Mouse (Mus musculus) c-Kit-positive CD71-positive TER-119-negative erythroid progenitor cells, embryonic 14.5 days (primary cell): ENCODE data around the gene Olfr689.
"Not testable (repeated sequence)": the region's sequence is repeated elsewhere in the genome, so short reads cannot be mapped to it uniquely, and the experiment has no call there.

Experiments
- DNase-seq: peaks from one replicate; pipeline ENCODE4 v3.0.0-alpha.2; 2013; ENCODE audit warnings: low read depth

Olfr689 gene

GRCm38 (mm10) chr7:105310865-105311264 lies at the start of gene Olfr689:
Gene Olfr689, plus strand, starts transcription at chr7:105311165.
- DNase-seq = no peak

GRCm38 (mm10) chr7:105272426-105272825 lies 38.5 kb upstream of the Olfr689 start:
- DNase-seq = no peak

- no peak for DNase-seq
Measured at GRCm38 (mm10) chr7:105287795-105288194, 23.2 kb upstream of the Olfr689 start, which contains the start of gene Olfr688. Gene Olfr688, plus strand, starts transcription at chr7:105288095.

GRCm38 (mm10) chr7:105290051-105290450 lies 20.9 kb upstream of the Olfr689 start:
- no peak for DNase-seq

- no peak for DNase-seq
Measured at GRCm38 (mm10) chr7:105325302-105325701, 14.3 kb downstream of the Olfr689 start.

- no peak for DNase-seq
Measured at GRCm38 (mm10) chr7:105334004-105334403, 23.0 kb downstream of the Olfr689 start, which contains the start of gene Olfr690. Gene Olfr690, minus strand, starts transcription at chr7:105334104.

- DNase-seq = no peak
Measured at GRCm38 (mm10) chr7:105342170-105342569, 31.2 kb downstream of the Olfr689 start, which contains the start of gene Olfr691. Gene Olfr691, minus strand, starts transcription at chr7:105342270.

- DNase-seq = no peak
Measured at GRCm38 (mm10) chr7:105342752-105343151, 31.8 kb downstream of the Olfr689 start.

- not testable (repeated sequence) for DNase-seq
Measured at GRCm38 (mm10) chr7:105356064-105356463, 45.1 kb downstream of the Olfr689 start.

GRCm38 (mm10) chr7:105356487-105356886 lies 45.5 kb downstream of the Olfr689 start:
- not testable (repeated sequence) for DNase-seq

GRCm38 (mm10) chr7:105361713-105362112 lies 50.7 kb downstream of the Olfr689 start:
- no peak for DNase-seq

GRCm38 (mm10) chr7:105367268-105367667 lies 56.3 kb downstream of the Olfr689 start:
- DNase-seq = no peak

GRCm38 (mm10) chr7:105367930-105368329 lies 57.0 kb downstream of the Olfr689 start, which contains the start of gene Olfr692:
Gene Olfr692, plus strand, starts transcription at chr7:105368230.
- DNase-seq = no peak

- no peak for DNase-seq
Measured at GRCm38 (mm10) chr7:105368521-105368920, 57.6 kb downstream of the Olfr689 start.
